ENCODE assay signal across 9 mouse cellular contexts in the genomic region with DNA sequence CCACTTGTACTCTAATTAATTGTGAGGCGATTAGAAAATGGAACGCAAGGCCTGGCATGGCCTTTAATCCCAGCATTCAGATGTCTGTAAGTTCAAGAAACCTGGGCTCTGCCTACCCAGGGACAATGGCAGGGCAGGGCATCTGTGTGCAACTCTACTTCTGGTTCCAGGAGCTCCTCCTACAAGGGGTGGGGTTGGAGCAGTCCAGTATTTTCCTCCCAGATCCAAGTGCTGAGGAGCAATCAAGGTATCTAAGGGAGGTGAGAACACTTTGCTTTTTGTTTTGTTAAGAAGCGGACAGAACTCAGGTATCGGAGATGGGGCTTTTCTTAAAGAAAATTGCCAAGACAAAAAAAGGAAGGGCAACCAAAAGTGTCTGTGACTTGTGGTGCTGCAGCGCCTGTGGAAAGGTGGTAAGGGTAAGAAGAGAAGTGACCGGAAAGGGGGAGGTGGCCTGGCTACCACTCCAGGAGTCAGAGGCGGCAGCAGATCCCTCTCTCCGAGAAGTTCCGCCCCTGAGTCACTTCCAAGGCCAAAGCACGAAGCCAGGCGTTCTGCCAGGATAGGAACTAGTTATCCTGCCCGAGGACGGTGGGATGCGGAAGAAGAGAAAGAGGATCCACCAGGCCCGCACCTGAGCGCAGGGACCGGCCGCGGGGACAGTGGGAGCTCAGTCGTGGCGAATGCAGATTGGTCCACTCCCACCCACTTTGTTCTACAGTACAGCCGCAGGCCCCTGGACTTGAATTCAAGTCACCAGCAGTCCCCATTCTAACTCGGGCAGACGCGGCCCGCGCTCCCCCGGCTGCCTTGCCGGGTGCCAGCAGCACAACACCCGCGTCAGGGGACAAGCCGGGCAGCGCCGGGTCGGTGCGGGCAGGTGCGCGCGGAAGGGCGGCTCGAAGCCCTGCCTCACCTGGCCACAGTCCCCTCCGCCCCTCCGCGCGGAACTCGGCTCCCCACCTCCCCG. TPM values are rescaled to one million over a fixed set of nuclear protein-coding genes. Genes with fewer than 3 reads are reported as not detected.
DNase-seq lines count a peak whose midpoint lies in the region; ATAC-seq and TF ChIP-seq lines count a peak whose summit lies in the region.
"Had no signal": no experiment of that assay in that cellular context is flagged by ENCODE, and none has a peak within 500 bp of the region (broad histone marks: within the 10 kb centered on the region; RNA-seq: fewer than 3 reads in every experiment).

No protein-coding gene starts in this region.

- TF ChIP-seq CTCF in bone marrow, adult 2 months (IDR thresholded peaks at IDR 0.05; ENCODE audit: control insufficient read depth, insufficient read depth, low read length): no peak
- TF ChIP-seq CTCF in forebrain, postnatal 0 days (IDR thresholded peaks at IDR 0.05; ENCODE audit: low read depth): no peak
- TF ChIP-seq CTCF in lung, adult 2 months (IDR thresholded peaks at IDR 0.05; ENCODE audit: insufficient read depth, low read length): no peak

- ATAC-seq in forebrain, postnatal 0 days: peak; percentile 40
- ATAC-seq in intestine, embryonic 16.5 days: peak; percentile 75

- peak overlapping the region; percentile 45 for H3K4me3 ChIP-seq in bone marrow, adult 2 months (replicated peaks; ENCODE audit: control insufficient read depth, low read depth, low read length)
- peak overlapping the region; percentile 70 for H3K4me3 ChIP-seq in forebrain, postnatal 0 days (ENCODE audit: low read depth, low read length)
- H3K4me3 ChIP-seq in intestine, embryonic 16.5 days (ENCODE audit: low read length): peak overlapping the region; percentile 68
- H3K4me3 ChIP-seq in lung, adult 2 months (replicated peaks; ENCODE audit: extremely low read depth, low read depth, low read length): peak overlapping the region; percentile 73

- H3K4me1 ChIP-seq in bone marrow, adult 2 months (ENCODE audit: control insufficient read depth, insufficient read depth, low read length): no peaks in the 10 kb centered on the region
- H3K4me1 ChIP-seq in forebrain, postnatal 0 days (ENCODE audit: insufficient read depth): peaks cover 10% of the 10 kb centered on the region
- H3K4me1 ChIP-seq in intestine, embryonic 16.5 days (ENCODE audit: control insufficient read depth, insufficient read depth, low read length): peaks cover 15% of the 10 kb centered on the region
- peaks cover 21% of the 10 kb centered on the region for H3K4me1 ChIP-seq in lung, adult 2 months (ENCODE audit: control insufficient read depth, insufficient read depth, low read length)

- no peak overlapping the region for H3K27ac ChIP-seq in bone marrow, adult 2 months (ENCODE audit: control insufficient read depth, insufficient read depth, low read depth, low read length, poor library complexity)
- H3K27ac ChIP-seq in forebrain, postnatal 0 days (ENCODE audit: low read depth, low read length): peak overlapping the region; percentile 67; the same call in 1 of the 2 replicates
- peak overlapping the region; percentile 90 for H3K27ac ChIP-seq in intestine, embryonic 16.5 days (ENCODE audit: low read length)

- peak; percentile 16 for DNase-seq in cerebellum, adult 11-12 months
- no peak for DNase-seq in cerebellum, postnatal 4 days (ENCODE audit: low spot score in 2 of 2)
- DNase-seq in forebrain, postnatal 0 days: peak; percentile 47
- peak; percentile 64 for DNase-seq in lung, adult 2 months
- peak; percentile 43 for DNase-seq in ovary, postnatal 14 days (ENCODE audit: low spot score)
- no peak for DNase-seq in c-Kit-positive CD71-positive TER-119-positive erythroid progenitor cells, embryonic 14.5 days (ENCODE audit: low spot score)

- WGBS in bone marrow, adult 2 months: 11% methylated on average over 44 of the region's 47 CpGs
- WGBS in forebrain, postnatal 0 days: 6% methylated on average over 38 of the region's 47 CpGs
- WGBS in intestine, embryonic 16.5 days: 5% methylated on average over 47 of the region's 47 CpGs
- 4% methylated on average over 47 of the region's 47 CpGs for WGBS in lung, adult 2 months

- H3K36me3 ChIP-seq in forebrain, postnatal 0 days (ENCODE audit: insufficient read depth): no peaks in the 10 kb centered on the region
- no peaks in the 10 kb centered on the region for H3K36me3 ChIP-seq in intestine, embryonic 16.5 days (ENCODE audit: control insufficient read depth, insufficient read depth, low read length)

- no peaks in the 10 kb centered on the region for H3K27me3 ChIP-seq in forebrain, postnatal 0 days (ENCODE audit: insufficient read depth, low read length)
- peaks cover 4% of the 10 kb centered on the region; the same call in 1 of the 2 replicates for H3K27me3 ChIP-seq in intestine, embryonic 16.5 days (replicated peaks; ENCODE audit: control insufficient read depth, insufficient read depth, low read length)

- TF ChIP-seq POLR2A in bone marrow, adult 2 months (IDR thresholded peaks at IDR 0.05; ENCODE audit: borderline replicate concordance, control insufficient read depth, low read depth, low read length): no peak
- peak; percentile 57; the same call in 1 of the 2 replicates for TF ChIP-seq POLR2A in lung, adult 2 months (IDR thresholded peaks at IDR 0.05; ENCODE audit: borderline replicate concordance, extremely low read depth, low read depth, low read length)

- H3K4me2 ChIP-seq in forebrain, postnatal 0 days (ENCODE audit: low read depth): peak overlapping the region; percentile 76
- peak overlapping the region; percentile 96 for H3K4me2 ChIP-seq in intestine, embryonic 16.5 days (ENCODE audit: low read depth, low read length)

- peak overlapping the region; percentile 64 for H3K9ac ChIP-seq in forebrain, postnatal 0 days
- peak overlapping the region; percentile 76 for H3K9ac ChIP-seq in intestine, embryonic 16.5 days (ENCODE audit: low read depth, low read length)

- no peaks in the 10 kb centered on the region for H3K9me3 ChIP-seq in forebrain, postnatal 0 days (ENCODE audit: low read length)
- H3K9me3 ChIP-seq in intestine, embryonic 16.5 days (ENCODE audit: control insufficient read depth, low read length): no peaks in the 10 kb centered on the region

RNA-seq across cellular contexts. Expression of gene Cyb561, which starts 9.7 kb away (rescaled TPM):
- polyA plus RNA-seq in bone marrow, adult 2 months (2011; ENCODE audit: insufficient read depth, insufficient read length, low replicate concordance, missing spikeins): 1.4 and 1.8 TPM in 2 replicates
- 41.9 and 55.8 TPM in 2 replicates for total RNA-seq in forebrain, postnatal 0 days (2014; rRNA removed)
- 40.7 and 62.7 TPM in 2 replicates for polyA plus RNA-seq in forebrain, postnatal 0 days (2015; fragmentation: Nextera tagmentation; extraction: Ambion mirVana)
- polyA plus RNA-seq in intestine, embryonic 16.5 days (2015; fragmentation: Nextera tagmentation; extraction: Ambion mirVana): 43.9 and 46.5 TPM in 2 replicates
- 102 and 105 TPM in 2 replicates for polyA plus RNA-seq in lung, adult 2 months (2012; rRNA removed)

RNA-seq across cellular contexts. Expression of gene Ace, which starts 24.3 kb away (rescaled TPM):
- 1.8 and 3.9 TPM in 2 replicates for polyA plus RNA-seq in bone marrow, adult 2 months (2011; ENCODE audit: insufficient read depth, insufficient read length, low replicate concordance, missing spikeins)
- 10.3 and 14.3 TPM in 2 replicates for total RNA-seq in forebrain, postnatal 0 days (2014; rRNA removed)
- 5.3 and 8.0 TPM in 2 replicates for polyA plus RNA-seq in forebrain, postnatal 0 days (2015; fragmentation: Nextera tagmentation; extraction: Ambion mirVana)
- 18.6 and 41.2 TPM in 2 replicates for polyA plus RNA-seq in intestine, embryonic 16.5 days (2015; fragmentation: Nextera tagmentation; extraction: Ambion mirVana)
- 704 and 832 TPM in 2 replicates for polyA plus RNA-seq in lung, adult 2 months (2012; rRNA removed)

RNA-seq across cellular contexts. Expression of gene Ace3, which starts 51.1 kb away (rescaled TPM):
- not detected in 2 replicates for polyA plus RNA-seq in bone marrow, adult 2 months (2011; ENCODE audit: insufficient read depth, insufficient read length, low replicate concordance, missing spikeins)
- not detected in 2 replicates for total RNA-seq in forebrain, postnatal 0 days (2014; rRNA removed)
- not detected in 2 replicates for polyA plus RNA-seq in forebrain, postnatal 0 days (2015; fragmentation: Nextera tagmentation; extraction: Ambion mirVana)
- 0.07 TPM in 1 of 2 replicates, not detected in the other for polyA plus RNA-seq in intestine, embryonic 16.5 days (2015; fragmentation: Nextera tagmentation; extraction: Ambion mirVana)
- polyA plus RNA-seq in lung, adult 2 months (2012; rRNA removed): 2.2 and 2.4 TPM in 2 replicates
- polyA plus RNA-seq: large intestine, adult 2 months had no signal

Comparison
In these comparisons a context has a peak if more than half of its experiments do, and no peak if none do; other contexts are left out.
1. DNase-seq: peak in cerebellum, adult 11-12 months (single experiment), forebrain, postnatal 0 days (single experiment), lung, adult 2 months (single experiment) and ovary, postnatal 14 days (single experiment); none in cerebellum, postnatal 4 days (0 of 2) and c-Kit-positive CD71-positive TER-119-positive erythroid progenitor cells, embryonic 14.5 days (single experiment).
2. RNA of gene Cyb561, which starts 9.7 kb away (polyA plus RNA-seq): 102 to 105 TPM in lung, adult 2 months, 40.7 to 62.7 TPM in forebrain, postnatal 0 days and 43.9 to 46.5 TPM in intestine, embryonic 16.5 days; 1.4 to 1.8 TPM in bone marrow, adult 2 months; every median in the first group is over 10 times any median in the second.
3. RNA of gene Ace, which starts 24.3 kb away (polyA plus RNA-seq): 704 to 832 TPM in lung, adult 2 months; 18.6 to 41.2 TPM in intestine, embryonic 16.5 days, 5.3 to 8.0 TPM in forebrain, postnatal 0 days and 1.8 to 3.9 TPM in bone marrow, adult 2 months; every median in the first group is over 10 times any median in the second.
4. Peak in every context shown above with its lines, with median percentiles within 50 percentile points of each other: H3K4me3 ChIP-seq.